Mouse (Mus musculus): ENCODE data around the gene Zfp46. TPM values are rescaled to one million over a fixed set of nuclear protein-coding genes. Genes with fewer than 3 reads are reported as not detected.

Gene Zfp46
- 10 to 100 TPM in 1 of 2 experiments, 1 to 10 TPM in 1; 9.4 to 11.3 TPM for total RNA-seq (2023)

GRCm38 (mm10) chr4:136284455-136284854 is at the start of gene Zfp46:
Zfp46 (plus strand) TSS chr4:136284683.

DNA sequence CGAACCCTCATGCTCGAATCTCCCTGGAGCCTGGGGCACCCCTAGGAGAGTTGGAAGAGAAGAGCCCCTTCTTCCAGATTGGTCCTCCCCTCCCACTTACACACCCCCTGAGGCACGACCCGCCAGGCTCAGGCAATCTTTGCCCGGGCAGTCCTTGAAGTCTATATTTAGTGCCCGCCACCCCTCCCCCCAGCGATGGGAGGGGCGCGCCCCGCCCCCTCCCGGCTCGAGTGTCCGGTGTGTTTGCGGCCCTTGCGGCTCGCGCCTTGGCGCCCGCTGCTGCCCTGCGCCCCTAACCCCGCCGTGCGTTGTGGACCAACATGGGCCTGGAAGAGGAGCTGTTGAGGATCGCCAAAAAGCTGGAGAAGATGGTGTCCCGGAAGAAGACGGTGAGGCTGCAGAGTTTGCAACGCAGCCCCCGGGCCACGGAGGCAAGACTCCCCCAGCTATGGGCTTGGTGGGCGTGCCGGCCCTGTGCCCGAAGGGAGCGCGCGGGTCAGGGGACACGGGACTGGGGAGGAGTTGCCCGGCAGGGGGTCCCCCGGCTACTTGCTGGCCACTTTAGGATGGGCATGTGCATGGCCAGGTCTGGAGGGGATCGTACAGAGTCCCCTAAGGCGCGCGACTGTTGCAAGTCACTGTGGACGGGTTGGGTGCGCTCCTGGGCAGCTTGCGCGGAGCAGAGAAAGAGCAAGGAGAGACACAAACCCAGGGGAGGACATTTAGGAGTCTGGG is 36.6 kb upstream of the Zfp46 start, which contains the start of gene Tcea3:
Gene Tcea3 (plus strand): TSS at position 1 of the 735 bp plus-strand sequence.

GRCm38 (mm10) chr4:136310229-136311041 is 26.0 kb downstream of the Zfp46 start, which contains the start of gene Hnrnpr:
Hnrnpr (plus strand) TSS chr4:136310942.

Other genes starting within 250 kb of the Zfp46 start
- 100 to 1,000 TPM; 847 to 849 TPM for gene Rpl11, start 231.3 kb upstream of the Zfp46 start, total RNA-seq (2023)
- 10 to 100 TPM; 57.6 to 64.7 TPM for gene Id3, start 141.2 kb upstream of the Zfp46 start, total RNA-seq (2023)
- 10 to 100 TPM; 29.3 to 33.5 TPM for gene E2f2, start 112.3 kb upstream of the Zfp46 start, total RNA-seq (2023)
- under 1 TPM; 0.49 to 0.80 TPM for gene Asap3, start 78.3 kb upstream of the Zfp46 start, total RNA-seq (2023)
- gene Tcea3, start 37.0 kb upstream of the Zfp46 start, total RNA-seq (2023) = 1 to 10 TPM; 4.7 to 7.7 TPM
- 100 to 1,000 TPM; 127 to 141 TPM for gene Hnrnpr, start 26.3 kb downstream of the Zfp46 start, total RNA-seq (2023)
- gene Htr1d, start 138.8 kb downstream of the Zfp46 start, total RNA-seq (2023) = not detected
- not detected for gene 6030445D17Rik, start 177.6 kb downstream of the Zfp46 start, total RNA-seq (2023)
- 1 to 10 TPM in 1 of 2 experiments, under 1 TPM in 1; 0.64 to 1.8 TPM for gene Luzp1, start 185.1 kb downstream of the Zfp46 start, total RNA-seq (2023)